Mouse (Mus musculus): ENCODE results near the gene AI413582. TPM values are rescaled to one million over a fixed set of nuclear protein-coding genes. Genes with fewer than 3 reads are reported as not detected.
A peak's percentile ranks its signal among the peaks of the same experiment; 100 is the strongest.

Gene AI413582
- polyA plus RNA-seq, 1 experiment: 120 TPM

- DNase-seq: no peak
- Histone ChIP-seq H3K4me1 (replicated peaks; ENCODE audit: control insufficient read depth, insufficient read depth, low read length) (peaks cover 32% of the 10 kb centered on the region), H3K27ac (ENCODE audit: control insufficient read depth, insufficient read depth, low read length) (no peak overlapping the region), H3K27me3 (ENCODE audit: control insufficient read depth, insufficient read depth, low read length) (no peaks in the 10 kb centered on the region), H3K36me3 (ENCODE audit: control insufficient read depth, insufficient read depth, low read length) (peaks cover 6% of the 10 kb centered on the region), H3K4me3 (ENCODE audit: control insufficient read depth, insufficient read depth, low read length) (no peak overlapping the region)
- no peak for TF ChIP-seq CTCF (IDR thresholded peaks at IDR 0.05; ENCODE audit: borderline replicate concordance, control insufficient read depth, extremely low read depth, insufficient read depth, low read length, poor library complexity)
- TF ChIP-seq POLR2A (IDR thresholded peaks at IDR 0.05; ENCODE audit: control insufficient read depth, extremely low read depth, insufficient read depth, low read length, poor library complexity): no peak
- WGBS: 69% methylated on average over 7 of the region's 7 CpGs
Observed at GRCm38 (mm10) chr17:27592565-27592910, 27.0 kb upstream of the AI413582 start.

- peaks cover 6% of the 10 kb centered on the region for H3K36me3 ChIP-seq (ENCODE audit: control insufficient read depth, insufficient read depth, low read length)
- peak overlapping the region; percentile 63; the same call in 1 of the 2 replicates for H3K27ac ChIP-seq (ENCODE audit: control insufficient read depth, insufficient read depth, low read length)
- DNase-seq: no peak
- TF ChIP-seq CTCF (IDR thresholded peaks at IDR 0.05; ENCODE audit: borderline replicate concordance, control insufficient read depth, extremely low read depth, insufficient read depth, low read length, poor library complexity) (no peak), POLR2A (IDR thresholded peaks at IDR 0.05; ENCODE audit: control insufficient read depth, extremely low read depth, insufficient read depth, low read length, poor library complexity) (no peak)
- 57% methylated on average over 12 of the region's 12 CpGs for WGBS
- H3K4me1 ChIP-seq (replicated peaks; ENCODE audit: control insufficient read depth, insufficient read depth, low read length): peaks cover 32% of the 10 kb centered on the region
- no peaks in the 10 kb centered on the region for H3K27me3 ChIP-seq (ENCODE audit: control insufficient read depth, insufficient read depth, low read length)
- H3K4me3 ChIP-seq (ENCODE audit: control insufficient read depth, insufficient read depth, low read length): no peak overlapping the region
Observed at GRCm38 (mm10) chr17:27591826-27592564, 26.4 kb upstream of the AI413582 start.

- H3K4me1 ChIP-seq (replicated peaks; ENCODE audit: control insufficient read depth, insufficient read depth, low read length): peaks cover 34% of the 10 kb centered on the region
- no peak for DNase-seq
Observed at GRCm38 (mm10) chr17:27588231-27588630, 22.7 kb upstream of the AI413582 start.

GRCm38 (mm10) chr17:27587252-27587651 is 21.7 kb upstream of the AI413582 start:
- DNase-seq: no peak
- Histone ChIP-seq H3K27me3 (ENCODE audit: control insufficient read depth, insufficient read depth, low read length) (no peaks in the 10 kb centered on the region), H3K4me3 (ENCODE audit: control insufficient read depth, insufficient read depth, low read length) (no peak overlapping the region), H3K4me1 (replicated peaks; ENCODE audit: control insufficient read depth, insufficient read depth, low read length) (peaks cover 34% of the 10 kb centered on the region), H3K36me3 (ENCODE audit: control insufficient read depth, insufficient read depth, low read length) (no peaks in the 10 kb centered on the region), H3K27ac (ENCODE audit: control insufficient read depth, insufficient read depth, low read length) (no peak overlapping the region)
- no peak for TF ChIP-seq CTCF (IDR thresholded peaks at IDR 0.05; ENCODE audit: borderline replicate concordance, control insufficient read depth, extremely low read depth, insufficient read depth, low read length, poor library complexity)
- TF ChIP-seq POLR2A (IDR thresholded peaks at IDR 0.05; ENCODE audit: control insufficient read depth, extremely low read depth, insufficient read depth, low read length, poor library complexity): no peak
- WGBS: 80% methylated on average over 12 of the region's 12 CpGs

More at GRCm38 (mm10) chr17:27588231-27588630, 22.7 kb upstream of the AI413582 start:
- WGBS: 19% methylated on average over 8 of the region's 8 CpGs
- TF ChIP-seq CTCF (IDR thresholded peaks at IDR 0.05; ENCODE audit: borderline replicate concordance, control insufficient read depth, extremely low read depth, insufficient read depth, low read length, poor library complexity) (no peak), POLR2A (IDR thresholded peaks at IDR 0.05; ENCODE audit: control insufficient read depth, extremely low read depth, insufficient read depth, low read length, poor library complexity) (no peak)
- H3K4me3 ChIP-seq (ENCODE audit: control insufficient read depth, insufficient read depth, low read length): no peak overlapping the region
- H3K36me3 ChIP-seq (ENCODE audit: control insufficient read depth, insufficient read depth, low read length): no peaks in the 10 kb centered on the region
- no peaks in the 10 kb centered on the region for H3K27me3 ChIP-seq (ENCODE audit: control insufficient read depth, insufficient read depth, low read length)
- no peak overlapping the region for H3K27ac ChIP-seq (ENCODE audit: control insufficient read depth, insufficient read depth, low read length)

GRCm38 (mm10) chr17:27586661-27587060 is 21.1 kb upstream of the AI413582 start:
- H3K4me1 ChIP-seq (replicated peaks; ENCODE audit: control insufficient read depth, insufficient read depth, low read length): peaks cover 30% of the 10 kb centered on the region
- 69% methylated on average over 9 of the region's 9 CpGs for WGBS
- no peak overlapping the region for H3K27ac ChIP-seq (ENCODE audit: control insufficient read depth, insufficient read depth, low read length)
- no peak overlapping the region for H3K4me3 ChIP-seq (ENCODE audit: control insufficient read depth, insufficient read depth, low read length)
- DNase-seq: no peak
- H3K27me3 ChIP-seq (ENCODE audit: control insufficient read depth, insufficient read depth, low read length): no peaks in the 10 kb centered on the region
- H3K36me3 ChIP-seq (ENCODE audit: control insufficient read depth, insufficient read depth, low read length): 0 out of 2 replicates have a peak, but pooled peaks cover 2% of the 10 kb centered on the region
- no peak for TF ChIP-seq CTCF (IDR thresholded peaks at IDR 0.05; ENCODE audit: borderline replicate concordance, control insufficient read depth, extremely low read depth, insufficient read depth, low read length, poor library complexity)

GRCm38 (mm10) chr17:27583185-27583894 is 17.8 kb upstream of the AI413582 start:
- WGBS: 64% methylated on average over 13 of the region's 13 CpGs
- no peak overlapping the region for H3K4me3 ChIP-seq (ENCODE audit: control insufficient read depth, insufficient read depth, low read length)
- TF ChIP-seq CTCF (IDR thresholded peaks at IDR 0.05; ENCODE audit: borderline replicate concordance, control insufficient read depth, extremely low read depth, insufficient read depth, low read length, poor library complexity) (no peak), POLR2A (IDR thresholded peaks at IDR 0.05; ENCODE audit: control insufficient read depth, extremely low read depth, insufficient read depth, low read length, poor library complexity) (no peak)
- H3K27me3 ChIP-seq (ENCODE audit: control insufficient read depth, insufficient read depth, low read length): no peaks in the 10 kb centered on the region
- no peak for DNase-seq
- no peak overlapping the region; the same call in 1 of the 2 replicates for H3K27ac ChIP-seq (ENCODE audit: control insufficient read depth, insufficient read depth, low read length)
- peaks cover 8% of the 10 kb centered on the region for H3K4me1 ChIP-seq (replicated peaks; ENCODE audit: control insufficient read depth, insufficient read depth, low read length)
- peaks cover 14% of the 10 kb centered on the region; the same call in 1 of the 2 replicates for H3K36me3 ChIP-seq (ENCODE audit: control insufficient read depth, insufficient read depth, low read length)
